Comparison of ENCODE assay signal across 28 mouse cellular contexts in genomic region chr12:49622264-49622663, GRCm38 (mm10).
"Had no signal": no experiment of that assay in that cellular context is flagged by ENCODE, and none has a peak within 500 bp of the region (broad histone marks: within the 10 kb centered on the region; RNA-seq: fewer than 3 reads in every experiment).

No protein-coding gene starts in this region.

- DNase-seq: gastrocnemius, adult 2 months; gastrocnemius, postnatal 10 days; gastrocnemius, postnatal 25 days; heart, adult 18-20 months; heart, postnatal 10 days; heart, postnatal 4 days; kidney, adult 18-20 months; kidney, adult 8-10 months; kidney, postnatal 10 days; kidney, postnatal 25 days; kidney, postnatal 4 days; liver; liver, embryonic 13.5 days; liver, postnatal 0 days had no signal

- H3K4me3 ChIP-seq: gastrocnemius, adult 2 months; heart, embryonic 10.5 days; heart, embryonic 12.5 days; hindbrain, embryonic 10.5 days; hindbrain, embryonic 12.5 days; intestine, embryonic 15.5 days; left cerebral cortex, adult 2 months; limb, embryonic 10.5 days; limb, embryonic 12.5 days; liver, embryonic 13.5 days; liver, embryonic 15.5 days had no signal

- H3K4me2 ChIP-seq: heart, embryonic 12.5 days; hindbrain, embryonic 12.5 days; hindbrain, embryonic 14.5 days; intestine, embryonic 15.5 days; limb, embryonic 12.5 days; liver, embryonic 11.5 days; liver, embryonic 13.5 days; liver, embryonic 15.5 days had no signal

- H3K4me1 ChIP-seq: heart, embryonic 10.5 days; heart, embryonic 12.5 days; hindbrain, embryonic 10.5 days; hindbrain, embryonic 12.5 days; intestine, embryonic 15.5 days; limb, embryonic 10.5 days; limb, embryonic 12.5 days; liver, embryonic 13.5 days; liver, embryonic 15.5 days had no signal

- ATAC-seq: hindbrain, embryonic 16.5 days; inflammation-experienced regulatory T-cells, adult 6 months; intestine, embryonic 15.5 days; intestine, postnatal 0 days; liver, postnatal 0 days had no signal

- H3K9me3 ChIP-seq: heart, embryonic 12.5 days; hindbrain, embryonic 10.5 days; hindbrain, embryonic 12.5 days; intestine, embryonic 15.5 days; limb, embryonic 10.5 days; limb, embryonic 12.5 days; liver, embryonic 13.5 days; liver, embryonic 15.5 days had no signal

- H3K36me3 ChIP-seq: heart, embryonic 10.5 days; heart, embryonic 12.5 days; hindbrain, embryonic 10.5 days; hindbrain, embryonic 12.5 days; intestine, embryonic 15.5 days; limb, embryonic 10.5 days; limb, embryonic 12.5 days; liver, embryonic 13.5 days; liver, embryonic 15.5 days had no signal

- H3K9ac ChIP-seq: heart, embryonic 12.5 days; hindbrain, embryonic 12.5 days; hindbrain, embryonic 14.5 days; intestine, embryonic 15.5 days; limb, embryonic 12.5 days; liver, embryonic 13.5 days; liver, embryonic 15.5 days; liver, postnatal 0 days had no signal

- H3K27me3 ChIP-seq: heart, embryonic 12.5 days; hindbrain, embryonic 12.5 days; intestine, embryonic 15.5 days; limb, embryonic 12.5 days; liver, embryonic 13.5 days; liver, embryonic 15.5 days had no signal

- H3K27ac ChIP-seq: gastrocnemius, adult 2 months; heart, embryonic 10.5 days; hindbrain, embryonic 10.5 days; hindbrain, embryonic 12.5 days; hindbrain, embryonic 14.5 days; intestine, embryonic 15.5 days; left cerebral cortex, adult 2 months; limb, embryonic 10.5 days; limb, embryonic 12.5 days; liver, embryonic 13.5 days; liver, embryonic 15.5 days had no signal
